16 mouse cellular contexts compared by ENCODE assay signal in genomic region chr5:53277716-53278263, GRCm38 (mm10). TPM values are rescaled to one million over a fixed set of nuclear protein-coding genes. Genes with fewer than 3 reads are reported as not detected.
DNase-seq lines count a peak whose midpoint lies in the region; ATAC-seq and TF ChIP-seq lines count a peak whose summit lies in the region.
"Had no signal": no experiment of that assay in that cellular context is flagged by ENCODE, and none has a peak within 500 bp of the region (broad histone marks: within the 10 kb centered on the region; RNA-seq: fewer than 3 reads in every experiment).

No protein-coding gene starts in this region.

- no peak overlapping the region for H3K27ac ChIP-seq in midbrain, embryonic 12.5 days (replicated peaks)
- no peak overlapping the region for H3K27ac ChIP-seq in midbrain, embryonic 16.5 days (ENCODE audit: low read length)
- H3K27ac ChIP-seq in forebrain, embryonic 12.5 days: peak overlapping the region; percentile 76
- no peak overlapping the region for H3K27ac ChIP-seq in hindbrain, embryonic 15.5 days (replicated peaks)
- no peak overlapping the region for H3K27ac ChIP-seq in cerebellum, adult 2 months (ENCODE audit: insufficient read depth, low read length)
- H3K27ac ChIP-seq: gastrocnemius, adult 2 months; liver, embryonic 13.5 days; neural tube, embryonic 12.5 days had no signal

- no peaks in the 10 kb centered on the region for H3K27me3 ChIP-seq in midbrain, embryonic 12.5 days
- H3K27me3 ChIP-seq in midbrain, embryonic 16.5 days (ENCODE audit: control insufficient read depth, insufficient read depth, low read depth, low read length): no peaks in the 10 kb centered on the region
- no peaks in the 10 kb centered on the region; the same call in 1 of the 2 replicates for H3K27me3 ChIP-seq in forebrain, embryonic 12.5 days
- no peaks in the 10 kb centered on the region for H3K27me3 ChIP-seq in hindbrain, embryonic 15.5 days
- H3K27me3 ChIP-seq in cerebellum, adult 2 months (ENCODE audit: control insufficient read depth, insufficient read depth, low read length): no peaks in the 10 kb centered on the region
- H3K27me3 ChIP-seq: liver, embryonic 13.5 days; neural tube, embryonic 12.5 days had no signal

- H3K4me3 ChIP-seq in midbrain, embryonic 12.5 days: no peak overlapping the region
- H3K4me3 ChIP-seq in midbrain, embryonic 16.5 days (ENCODE audit: low read depth, low read length): no peak overlapping the region
- no peak overlapping the region for H3K4me3 ChIP-seq in forebrain, embryonic 12.5 days (replicated peaks)
- no peak overlapping the region for H3K4me3 ChIP-seq in hindbrain, embryonic 15.5 days
- H3K4me3 ChIP-seq in cerebellum, adult 2 months (replicated peaks; ENCODE audit: insufficient read depth, low read depth, low read length): no peak overlapping the region
- H3K4me3 ChIP-seq: erythroblast, embryonic 14.5 days; gastrocnemius, adult 2 months; liver, embryonic 13.5 days; neural tube, embryonic 12.5 days had no signal

- no peak for TF ChIP-seq POLR2A in brain, embryonic 14.5 days (IDR thresholded peaks at IDR 0.05; ENCODE audit: borderline replicate concordance, extremely low read depth, insufficient read depth, insufficient read length, poor library complexity, severe bottlenecking)
- TF ChIP-seq POLR2A in cerebellum, adult 2 months (IDR thresholded peaks at IDR 0.05; ENCODE audit: borderline replicate concordance, insufficient read depth, low read length): no peak

- ATAC-seq in midbrain, embryonic 12.5 days (ENCODE audit: low FRiP score, low read depth): 0 out of 2 replicates have a peak, but pooled peaks have one; percentile 24
- ATAC-seq in midbrain, embryonic 16.5 days: no peak
- peak; percentile 39; the same call in 1 of the 2 replicates for ATAC-seq in forebrain, embryonic 12.5 days (ENCODE audit: low FRiP score)
- ATAC-seq in hindbrain, embryonic 15.5 days (ENCODE audit: low FRiP score, low read depth): peak; percentile 51
- ATAC-seq: intestine, postnatal 0 days had no signal

- no peak overlapping the region for H3K9ac ChIP-seq in midbrain, embryonic 12.5 days (replicated peaks)
- H3K9ac ChIP-seq in midbrain, embryonic 16.5 days (ENCODE audit: low read depth, low read length): no peak overlapping the region
- H3K9ac ChIP-seq in forebrain, embryonic 12.5 days: no peak overlapping the region
- no peak overlapping the region for H3K9ac ChIP-seq in hindbrain, embryonic 15.5 days
- H3K9ac ChIP-seq: liver, embryonic 13.5 days; neural tube, embryonic 12.5 days had no signal

- WGBS in midbrain, embryonic 12.5 days: 57% methylated on average over 4 of the region's 4 CpGs
- 47% methylated on average over 4 of the region's 4 CpGs for WGBS in midbrain, embryonic 16.5 days
- WGBS in forebrain, embryonic 12.5 days: 52% methylated on average over 4 of the region's 4 CpGs
- 43% methylated on average over 4 of the region's 4 CpGs for WGBS in hindbrain, embryonic 15.5 days
- 44% methylated on average over 4 of the region's 4 CpGs for WGBS in cerebellum, adult 2 months

- H3K36me3 ChIP-seq in midbrain, embryonic 12.5 days: 0 out of 2 replicates have a peak, but pooled peaks cover 3% of the 10 kb centered on the region
- no peaks in the 10 kb centered on the region for H3K36me3 ChIP-seq in midbrain, embryonic 16.5 days (ENCODE audit: control insufficient read depth, insufficient read depth, low read length)
- H3K36me3 ChIP-seq in forebrain, embryonic 12.5 days (replicated peaks): no peaks in the 10 kb centered on the region; the same call in none of the 2 replicates
- H3K36me3 ChIP-seq in hindbrain, embryonic 15.5 days: no peaks in the 10 kb centered on the region

- H3K4me1 ChIP-seq in midbrain, embryonic 12.5 days: peaks cover 32% of the 10 kb centered on the region; the same call in 1 of the 2 replicates
- H3K4me1 ChIP-seq in midbrain, embryonic 16.5 days (ENCODE audit: control insufficient read depth, insufficient read depth, low read length): peaks cover 5% of the 10 kb centered on the region; the same call in 1 of the 2 replicates
- peaks cover 49% of the 10 kb centered on the region; the same call in 1 of the 2 replicates for H3K4me1 ChIP-seq in forebrain, embryonic 12.5 days
- peaks cover 39% of the 10 kb centered on the region for H3K4me1 ChIP-seq in hindbrain, embryonic 15.5 days (replicated peaks)
- no peaks in the 10 kb centered on the region; the same call in none of the 2 replicates for H3K4me1 ChIP-seq in cerebellum, adult 2 months (ENCODE audit: control insufficient read depth, insufficient read depth, low read length)
- H3K4me1 ChIP-seq: liver, embryonic 13.5 days had no signal

- no peak for TF ChIP-seq CTCF in brain, embryonic 14.5 days (IDR thresholded peaks at IDR 0.05; ENCODE audit: borderline replicate concordance, extremely low read depth, insufficient read depth, insufficient read length)
- TF ChIP-seq CTCF in cerebellum, adult 2 months (IDR thresholded peaks at IDR 0.05; ENCODE audit: borderline replicate concordance, insufficient read depth, low read depth, low read length): no peak

- no peaks in the 10 kb centered on the region for H3K9me3 ChIP-seq in midbrain, embryonic 12.5 days
- H3K9me3 ChIP-seq in midbrain, embryonic 16.5 days (replicated peaks; ENCODE audit: control insufficient read depth, low read length, poor library complexity, severe bottlenecking): no peaks in the 10 kb centered on the region
- no peaks in the 10 kb centered on the region for H3K9me3 ChIP-seq in forebrain, embryonic 12.5 days
- H3K9me3 ChIP-seq in hindbrain, embryonic 15.5 days: no peaks in the 10 kb centered on the region
- H3K9me3 ChIP-seq: liver, embryonic 13.5 days; neural tube, embryonic 12.5 days had no signal

- peak; percentile 82 for DNase-seq in brain, embryonic 14.5 days (ENCODE audit: low read depth)
- DNase-seq in Muller cell, postnatal 12 days (ENCODE audit: inconsistent ontology term): no peak
- no peak for DNase-seq in cerebellum, adult 2 months
- DNase-seq: adrenal gland, postnatal 14 days; cerebellum, adult 9-11 months; gastrocnemius, adult 2 months; kidney, postnatal 14 days; liver, embryonic 13.5 days; lung, postnatal 10 days had no signal

- no peak overlapping the region for H3K4me2 ChIP-seq in midbrain, embryonic 12.5 days (replicated peaks)
- H3K4me2 ChIP-seq in midbrain, embryonic 16.5 days (ENCODE audit: low read length): no peak overlapping the region
- no peak overlapping the region for H3K4me2 ChIP-seq in forebrain, embryonic 12.5 days
- H3K4me2 ChIP-seq in hindbrain, embryonic 15.5 days: no peak overlapping the region
- H3K4me2 ChIP-seq: liver, embryonic 13.5 days; neural tube, embryonic 12.5 days had no signal

RNA-seq across cellular contexts. Expression of gene Smim20, which starts 10.9 kb away (rescaled TPM):
- 71.0 and 72.5 TPM in 2 replicates for polyA plus RNA-seq in midbrain, embryonic 12.5 days (2016; fragmentation: Nextera tagmentation; extraction: Ambion mirVana)
- polyA plus RNA-seq in midbrain, embryonic 16.5 days (2015; fragmentation: Nextera tagmentation; extraction: Ambion mirVana): 65.6 and 71.0 TPM in 2 replicates
- 47.0 and 51.3 TPM in 2 replicates for polyA plus RNA-seq in brain, embryonic 14.5 days (2012; rRNA removed)
- polyA plus RNA-seq in forebrain, embryonic 12.5 days (2016; fragmentation: Nextera tagmentation; extraction: Ambion mirVana): 58.2 and 59.1 TPM in 2 replicates
- 72.9 and 79.5 TPM in 2 replicates for polyA plus RNA-seq in hindbrain, embryonic 15.5 days (2015; fragmentation: Nextera tagmentation; extraction: Ambion mirVana)
- 63.4 and 64.5 TPM in 2 replicates for polyA plus RNA-seq in cerebellum, adult 2 months (2012; rRNA removed)
